ENCODE assay signal across 26 mouse cellular contexts in the genomic region with DNA sequence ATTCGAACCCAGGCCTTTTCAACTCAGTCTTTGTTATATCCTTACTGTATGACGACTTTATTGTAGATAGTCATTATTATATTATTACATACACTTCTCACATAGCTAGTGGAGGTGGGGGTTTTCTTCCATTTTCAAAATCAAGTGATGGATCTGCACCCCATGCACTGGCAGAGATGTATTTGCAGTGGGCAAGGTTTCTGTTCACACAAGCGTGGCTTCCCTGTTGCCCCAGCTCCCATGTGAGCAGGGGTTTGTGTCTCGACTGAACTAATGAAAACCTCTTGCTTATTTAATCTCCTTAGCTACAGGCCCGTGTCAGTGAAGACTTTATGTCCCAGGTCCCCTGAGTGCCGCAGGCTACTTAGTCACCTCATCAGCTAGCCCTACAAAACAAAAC. TPM values are rescaled to one million over a fixed set of nuclear protein-coding genes. Genes with fewer than 3 reads are reported as not detected.
DNase-seq lines count a peak whose midpoint lies in the region; ATAC-seq and TF ChIP-seq lines count a peak whose summit lies in the region.
"Had no signal": no experiment of that assay in that cellular context is flagged by ENCODE, and none has a peak within 500 bp of the region (broad histone marks: within the 10 kb centered on the region; RNA-seq: fewer than 3 reads in every experiment).

No protein-coding gene starts in this region.

- H3K27me3 ChIP-seq in heart, embryonic 11.5 days (ENCODE audit: control insufficient read depth, insufficient read depth, low read length), result no peaks in the 10 kb centered on the region
- H3K27me3 ChIP-seq in neural tube, embryonic 15.5 days (replicated peaks), result no peaks in the 10 kb centered on the region
- H3K27me3 ChIP-seq: embryonic facial prominence, embryonic 12.5 days; embryonic facial prominence, embryonic 15.5 days; forebrain, embryonic 12.5 days; heart, embryonic 13.5 days; hindbrain, embryonic 13.5 days; Patski had no signal

- 59% methylated on average over 6 of the region's 6 CpGs for WGBS in heart, embryonic 11.5 days (ENCODE audit: insufficient replicate concordance)
- 51% methylated on average over 6 of the region's 6 CpGs for WGBS in neural tube, embryonic 15.5 days

- H3K4me2 ChIP-seq in heart, embryonic 11.5 days, result no peak overlapping the region
- no peak overlapping the region for H3K4me2 ChIP-seq in neural tube, embryonic 15.5 days
- H3K4me2 ChIP-seq: embryonic facial prominence, embryonic 12.5 days; embryonic facial prominence, embryonic 15.5 days; forebrain, embryonic 12.5 days; heart, embryonic 13.5 days; hindbrain, embryonic 13.5 days had no signal

- TF ChIP-seq CTCF in left cerebral cortex, adult 2 months (IDR thresholded peaks at IDR 0.05), result no peak

- no peaks in the 10 kb centered on the region for H3K9me3 ChIP-seq in heart, embryonic 11.5 days (replicated peaks; ENCODE audit: control insufficient read depth, low read length)
- H3K9me3 ChIP-seq in neural tube, embryonic 15.5 days (replicated peaks), result no peaks in the 10 kb centered on the region
- H3K9me3 ChIP-seq: embryonic facial prominence, embryonic 12.5 days; embryonic facial prominence, embryonic 15.5 days; forebrain, embryonic 12.5 days; G1E; heart, embryonic 13.5 days; hindbrain, embryonic 13.5 days had no signal

- H3K9ac ChIP-seq in heart, embryonic 11.5 days (ENCODE audit: low read depth, low read length), result no peak overlapping the region
- H3K9ac ChIP-seq in neural tube, embryonic 15.5 days (replicated peaks), result no peak overlapping the region
- H3K9ac ChIP-seq: embryonic facial prominence, embryonic 12.5 days; embryonic facial prominence, embryonic 15.5 days; forebrain, embryonic 12.5 days; heart, embryonic 13.5 days; hindbrain, embryonic 13.5 days had no signal

- no peak overlapping the region for H3K27ac ChIP-seq in heart, embryonic 11.5 days (ENCODE audit: low read depth, low read length)
- H3K27ac ChIP-seq in left cerebral cortex, adult 2 months, result peak overlapping the region; percentile 3; the same call in 1 of the 2 replicates
- H3K27ac ChIP-seq in neural tube, embryonic 15.5 days (replicated peaks), result no peak overlapping the region
- H3K27ac ChIP-seq: embryonic facial prominence, embryonic 12.5 days; embryonic facial prominence, embryonic 15.5 days; forebrain, embryonic 12.5 days; heart, embryonic 13.5 days; hindbrain, embryonic 13.5 days; hindbrain, postnatal 0 days had no signal

- H3K4me1 ChIP-seq in heart, embryonic 11.5 days (ENCODE audit: control insufficient read depth, insufficient read depth, low read length), result peaks cover 5% of the 10 kb centered on the region
- H3K4me1 ChIP-seq in neural tube, embryonic 15.5 days, result 0 out of 2 replicates have a peak, but pooled peaks cover 3% of the 10 kb centered on the region

- peak; percentile 78 for DNase-seq in heart, adult 11 months
- no peak for DNase-seq in left cerebral cortex, adult 2 months (ENCODE audit: extremely low spot score in 1 of 2, low spot score in 2 of 2)
- DNase-seq in left cerebral cortex, postnatal 36 days (ENCODE audit: low spot score in 2 of 2), result no peak
- peak; percentile 12 for DNase-seq in neural tube, embryonic 10.5 days (ENCODE audit: extremely low spot score, low spot score)
- no peak for DNase-seq in cerebellum, adult 9-10 months
- DNase-seq: adrenal gland, postnatal 10 days; adrenal gland, postnatal 36 days; B cell, adult 2 months; cerebellum, adult 18-20 months; cerebellum, adult 9-11 months; cerebellum, postnatal 25 days; gastrocnemius, postnatal 36 days had no signal

- no peak overlapping the region for H3K4me3 ChIP-seq in heart, embryonic 11.5 days (ENCODE audit: low read depth, low read length)
- H3K4me3 ChIP-seq in left cerebral cortex, adult 2 months, result no peak overlapping the region
- H3K4me3 ChIP-seq in neural tube, embryonic 15.5 days (replicated peaks), result no peak overlapping the region
- H3K4me3 ChIP-seq: embryonic facial prominence, embryonic 12.5 days; embryonic facial prominence, embryonic 15.5 days; forebrain, embryonic 12.5 days; heart, embryonic 13.5 days; hindbrain, embryonic 13.5 days had no signal

- intact Hi-C loops in left cerebral cortex, adult 2 months (cut with DNase I), result no loop called here
- intact Hi-C loops in left cerebral cortex, postnatal 36 days (cut with DNase I), result no loop called here

- ATAC-seq in heart, embryonic 11.5 days (replicated peaks; ENCODE audit: insufficient number of reproducible peaks, low FRiP score, low TSS enrichment), result no peak
- ATAC-seq in neural tube, embryonic 15.5 days (ENCODE audit: low FRiP score), result no peak
- ATAC-seq: forebrain, embryonic 16.5 days; hindbrain, postnatal 0 days; inflammation-experienced regulatory T-cells, adult 6 months; Patski had no signal

- no peaks in the 10 kb centered on the region for H3K36me3 ChIP-seq in heart, embryonic 11.5 days (ENCODE audit: control insufficient read depth, insufficient read depth, low read length)
- no peaks in the 10 kb centered on the region for H3K36me3 ChIP-seq in neural tube, embryonic 15.5 days
- H3K36me3 ChIP-seq: embryonic facial prominence, embryonic 12.5 days; embryonic facial prominence, embryonic 15.5 days; forebrain, embryonic 12.5 days; G1E; heart, embryonic 13.5 days; hindbrain, embryonic 13.5 days had no signal

RNA-seq across cellular contexts. Expression of a gene that starts 59.8 kb away (rescaled TPM):
- 0.11 and 0.25 TPM in 2 replicates for polyA plus RNA-seq in heart, embryonic 11.5 days (2014; fragmentation: Nextera tagmentation; extraction: Ambion mirVana)
- 1 to 10 TPM; 3.1 to 4.1 TPM for total RNA-seq in left cerebral cortex, adult 2 months (2021)
- 1 to 10 TPM; 3.2 to 4.8 TPM for total RNA-seq in left cerebral cortex, postnatal 36 days (2021)
- polyA plus RNA-seq in neural tube, embryonic 15.5 days (2015; fragmentation: Nextera tagmentation; extraction: Ambion mirVana), result 0.87 and 0.89 TPM in 2 replicates
- total RNA-seq: CH12.LX; granulocyte monocyte progenitor cell, adult 5-6 weeks had no signal
- polyA plus RNA-seq: G1E had no signal

Comparison
In these comparisons a context has a peak if more than half of its experiments do, and no peak if none do; other contexts are left out.
1. DNase-seq: peak in heart, adult 11 months (single experiment) and neural tube, embryonic 10.5 days (single experiment); none in left cerebral cortex, adult 2 months (0 of 2), left cerebral cortex, postnatal 36 days (0 of 2) and cerebellum, adult 9-10 months (single experiment).